Mouse (Mus musculus) layer of hippocampus, adult 11-12 months (tissue): Measurements from ENCODE around the gene Rwdd2a.
"Not testable (repeated sequence)": the region's sequence is repeated elsewhere in the genome, so short reads cannot be mapped to it uniquely, and the experiment has no call there.

Experiments
- DNase-seq: peaks from one replicate; pipeline ENCODE4 v3.0.0; 2022; ENCODE audit warnings: low spot score

Rwdd2a gene

DNA sequence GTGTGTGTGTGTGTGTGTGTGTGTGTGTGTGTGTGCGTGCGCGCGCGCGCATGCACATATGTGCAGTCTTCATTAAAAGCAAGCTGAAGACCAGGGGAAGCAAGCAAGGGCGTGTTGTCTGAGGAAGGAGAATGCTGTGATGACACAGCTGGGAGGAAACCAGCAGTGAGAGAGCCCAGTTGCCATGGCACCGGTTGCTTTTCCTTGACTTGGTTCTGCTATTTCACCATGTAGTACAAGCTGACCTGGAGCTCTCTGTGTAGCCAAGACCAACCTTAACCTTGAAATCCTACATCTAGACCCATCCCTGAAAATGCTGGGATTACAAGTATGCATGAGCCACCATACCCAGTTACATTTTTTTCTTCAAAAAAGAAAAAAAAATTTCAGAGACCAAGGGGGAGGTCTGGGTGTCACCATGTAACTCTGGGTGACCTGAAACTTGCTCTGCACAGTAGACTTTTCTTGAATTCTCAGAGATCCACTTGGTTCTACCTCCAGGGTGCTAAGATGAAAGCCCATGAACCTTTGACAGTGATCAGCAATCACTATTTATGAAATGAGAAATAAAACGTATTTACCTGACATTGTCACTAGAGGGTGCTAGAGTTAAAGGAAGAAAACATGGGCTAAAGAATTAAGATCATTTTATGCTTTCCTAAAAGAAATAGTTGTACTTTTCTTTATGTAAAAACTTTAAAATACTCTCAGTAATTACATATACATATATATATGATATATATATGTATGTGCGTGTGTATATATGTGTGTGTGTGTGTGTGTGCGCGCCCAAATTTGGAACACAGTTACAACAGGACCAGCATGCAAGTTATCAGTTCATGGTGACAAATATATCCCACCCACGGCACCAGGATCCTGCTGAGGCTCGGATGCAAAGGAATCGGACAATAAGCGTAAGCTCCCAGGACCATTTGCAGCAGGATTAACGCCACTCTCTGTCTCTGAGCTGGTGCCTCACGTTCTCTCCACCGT lies 21.2 kb downstream of the Rwdd2a start:
- DNase-seq = peak; percentile 60

DNA sequence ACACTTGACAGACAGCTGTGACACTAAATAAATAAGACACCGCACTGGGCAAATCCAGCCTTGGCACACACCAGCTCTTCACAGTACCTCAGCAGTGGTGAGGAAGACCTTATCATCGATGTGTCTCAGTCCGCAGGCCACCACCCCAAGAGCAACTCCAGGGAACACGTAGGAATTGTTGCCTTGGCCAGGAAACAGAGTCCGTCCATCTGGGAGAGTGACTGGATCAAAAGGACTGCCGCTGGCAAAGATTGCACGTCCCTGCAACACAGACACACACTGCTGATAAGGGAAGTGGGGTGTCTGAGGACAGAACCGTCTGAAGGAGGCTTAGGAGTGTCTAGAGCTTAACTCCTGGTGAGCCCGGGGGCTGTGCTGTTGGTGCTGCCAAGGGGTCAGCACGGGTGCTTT lies 22.6 kb downstream of the Rwdd2a start:
- DNase-seq = not testable (repeated sequence)

DNA sequence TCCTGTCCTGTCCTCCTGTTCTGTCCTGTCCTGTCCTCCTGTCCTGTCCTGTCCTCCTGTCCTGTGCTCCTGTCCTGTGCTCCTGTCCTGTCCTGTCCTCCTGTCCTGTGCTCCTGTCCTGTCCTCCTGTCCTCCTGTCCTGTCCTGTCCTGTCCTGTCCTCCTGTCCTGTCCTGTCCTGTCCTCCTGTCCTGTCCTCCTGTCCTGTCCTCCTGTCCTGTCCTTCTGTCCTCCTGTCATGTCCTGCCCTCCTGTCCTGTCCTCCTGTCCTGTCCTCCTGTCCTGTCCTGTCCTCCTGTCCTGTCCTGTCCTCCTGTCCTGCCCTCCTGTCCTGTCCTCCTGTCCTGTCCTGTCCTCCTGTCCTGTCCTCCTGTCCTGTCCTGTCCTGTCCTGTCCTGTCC lies 25.2 kb downstream of the Rwdd2a start:
- DNase-seq = not testable (repeated sequence)

DNA sequence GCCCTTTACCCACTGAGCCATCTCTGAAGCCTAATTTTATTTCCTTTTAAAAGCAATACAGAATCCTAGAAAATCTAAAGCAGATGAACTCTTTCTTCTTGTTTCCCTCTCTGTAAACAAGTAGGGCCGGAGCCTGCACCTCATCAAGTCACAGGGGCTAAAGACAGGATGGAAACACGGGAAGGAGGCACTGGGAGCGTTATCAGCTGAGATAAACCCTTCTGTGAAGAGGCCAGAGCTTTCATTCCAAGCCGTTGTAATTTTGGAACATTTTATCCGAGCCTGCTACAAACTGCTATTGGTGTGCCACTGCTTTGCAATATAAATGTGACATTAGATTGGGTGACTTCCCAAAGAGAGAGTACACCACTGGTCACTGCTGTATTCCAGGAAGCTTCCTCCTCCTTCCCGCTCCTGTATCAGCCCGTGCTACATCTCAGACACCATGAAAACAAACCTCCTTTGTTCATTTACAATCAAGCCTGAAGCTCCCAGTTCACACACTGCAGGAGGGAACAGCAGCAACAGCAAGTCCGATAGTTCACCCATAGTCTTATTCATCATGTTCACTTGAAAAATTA lies 28.0 kb downstream of the Rwdd2a start:
- DNase-seq = no peak

DNA sequence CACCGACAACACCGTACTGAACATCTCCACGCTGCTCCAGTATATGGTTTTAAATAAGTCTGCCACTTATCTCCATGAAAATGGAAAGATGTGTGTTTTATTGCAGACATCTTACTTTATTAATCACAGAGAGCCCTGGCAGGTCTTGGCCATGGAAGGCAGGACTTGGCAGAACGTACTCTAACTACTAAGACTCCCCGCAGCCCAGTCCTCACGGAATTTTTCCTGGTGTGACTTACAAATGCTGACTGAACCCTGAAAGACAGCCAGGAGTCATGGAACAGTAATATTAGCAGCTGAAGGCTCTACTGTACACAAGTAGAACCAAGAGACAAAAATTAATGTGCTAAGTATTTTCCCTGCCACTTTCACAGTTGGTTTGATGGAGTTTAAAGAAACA lies 34.0 kb downstream of the Rwdd2a start:
- DNase-seq = no peak

DNA sequence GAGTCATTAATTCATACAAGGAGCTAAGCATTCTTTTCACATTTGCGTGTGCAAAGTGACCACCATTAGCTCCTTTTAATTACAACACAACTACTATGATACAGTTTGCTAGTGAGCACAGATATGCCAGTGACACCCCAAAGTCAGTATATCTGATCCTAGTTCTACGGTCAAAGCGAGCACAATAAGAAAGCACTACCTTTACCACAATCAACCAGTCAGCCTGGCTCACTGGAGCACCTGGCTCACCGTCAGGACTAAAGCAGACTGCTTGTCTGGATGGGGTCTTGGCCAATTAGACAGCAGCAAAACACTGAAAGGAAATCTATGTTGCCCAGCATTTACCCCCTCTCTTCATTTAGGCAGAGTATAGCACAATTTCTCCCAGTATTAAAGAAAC lies 40.3 kb downstream of the Rwdd2a start:
- no peak for DNase-seq

DNA sequence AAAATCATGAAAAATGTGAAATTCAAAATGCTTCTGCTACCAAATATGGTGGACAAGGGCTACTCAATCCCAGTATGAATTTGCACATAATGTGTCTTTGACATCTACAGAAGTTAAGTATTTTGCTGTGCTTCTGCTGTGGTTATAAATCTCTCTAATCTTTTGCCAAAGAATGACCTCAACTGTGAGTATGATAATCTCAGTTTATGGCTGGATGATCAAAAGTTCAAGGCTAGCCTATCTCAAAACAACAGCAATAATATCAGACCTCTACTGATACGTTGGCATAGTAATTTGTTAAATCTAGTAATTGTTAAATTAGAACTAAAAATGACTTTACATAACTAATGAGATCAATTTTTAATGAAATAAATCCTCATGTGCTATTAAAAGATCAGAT lies 44.0 kb downstream of the Rwdd2a start:
- DNase-seq = no peak

DNA sequence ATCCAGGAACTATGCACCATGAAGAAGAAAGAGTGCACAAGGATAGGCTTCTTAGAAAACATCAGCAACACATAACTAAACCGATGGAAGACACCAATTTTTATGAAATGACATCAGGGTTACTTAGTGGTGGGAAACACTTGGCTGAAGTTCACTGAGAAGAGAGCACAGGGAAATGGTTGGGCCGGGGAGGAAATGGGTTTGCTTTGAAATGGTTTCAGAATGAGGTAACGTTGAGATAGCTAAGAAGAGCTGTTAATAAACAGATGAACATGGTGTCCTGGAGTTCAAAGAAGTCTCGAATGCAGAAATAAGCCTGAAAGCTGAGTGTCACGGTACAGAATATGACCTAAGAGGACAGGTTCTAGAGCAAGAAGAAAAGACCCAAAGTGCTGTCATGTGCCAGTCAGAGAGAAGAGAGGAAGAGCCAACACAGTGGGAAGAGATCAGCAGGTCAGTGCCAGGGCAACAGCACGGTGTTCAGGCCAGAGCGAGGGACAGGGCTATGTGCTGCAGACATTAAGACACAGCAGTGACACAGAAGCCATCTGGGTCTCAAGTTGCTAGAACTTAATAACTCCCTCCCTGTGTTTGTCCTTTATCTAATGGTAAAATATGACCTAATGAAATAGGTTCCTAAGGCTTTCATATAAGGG lies 46.2 kb downstream of the Rwdd2a start:
- no peak for DNase-seq

DNA sequence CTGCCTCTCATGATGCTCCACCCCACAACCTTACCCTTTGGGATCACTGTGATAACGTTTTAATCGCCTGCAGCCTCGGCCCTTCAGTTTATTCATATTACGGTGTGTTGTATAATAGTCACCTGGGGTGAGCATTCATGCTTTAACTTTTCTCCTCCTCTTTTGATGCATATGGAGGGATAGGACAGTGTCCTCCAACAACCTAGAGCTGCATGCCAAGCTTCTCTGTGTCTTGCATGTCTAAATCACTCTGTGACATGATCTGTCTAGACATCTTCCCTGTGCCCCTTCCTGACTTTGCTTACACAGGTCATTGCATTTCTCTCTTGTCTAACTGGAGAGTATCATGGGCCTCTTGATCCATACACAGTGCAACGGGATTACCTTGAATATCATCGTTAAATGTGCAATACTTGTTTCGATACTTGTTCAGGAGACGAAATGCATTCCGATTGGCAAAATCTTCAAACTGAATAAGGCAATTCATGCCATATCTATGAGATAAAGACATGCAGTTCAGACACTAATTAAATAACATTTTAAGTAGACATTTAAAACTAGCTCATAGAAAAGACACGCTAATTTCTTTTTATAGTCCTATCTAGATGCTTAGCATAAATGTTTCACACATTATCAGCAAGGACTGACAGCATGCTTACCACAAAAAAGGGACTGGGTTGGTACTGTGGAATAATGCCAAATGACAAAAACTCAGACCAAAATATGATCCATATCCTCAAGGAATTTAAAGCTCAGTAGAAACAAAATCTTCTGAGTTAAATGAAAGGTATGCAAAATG lies 47.7 kb downstream of the Rwdd2a start:
- DNase-seq = no peak

DNA sequence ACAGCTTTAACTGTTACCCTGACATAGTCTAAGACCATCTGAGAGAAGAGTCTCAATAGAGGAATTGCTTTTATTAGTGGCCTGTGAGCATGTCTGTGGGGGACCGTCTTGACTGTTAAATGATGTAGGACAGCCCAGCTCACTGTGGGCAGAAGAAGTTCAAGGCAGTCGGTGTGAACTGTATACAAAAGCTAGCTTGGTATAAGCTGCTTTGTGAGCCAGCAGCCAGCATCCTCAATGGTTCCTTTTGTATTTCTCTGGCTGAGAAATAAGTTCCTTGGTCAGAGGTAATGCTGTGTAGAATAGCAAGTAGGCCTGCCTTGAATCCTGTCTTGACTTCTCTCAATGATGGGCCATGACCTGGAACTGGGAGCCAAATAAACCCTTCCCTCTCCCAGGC lies 50.3 kb downstream of the Rwdd2a start:
- DNase-seq = no peak

DNA sequence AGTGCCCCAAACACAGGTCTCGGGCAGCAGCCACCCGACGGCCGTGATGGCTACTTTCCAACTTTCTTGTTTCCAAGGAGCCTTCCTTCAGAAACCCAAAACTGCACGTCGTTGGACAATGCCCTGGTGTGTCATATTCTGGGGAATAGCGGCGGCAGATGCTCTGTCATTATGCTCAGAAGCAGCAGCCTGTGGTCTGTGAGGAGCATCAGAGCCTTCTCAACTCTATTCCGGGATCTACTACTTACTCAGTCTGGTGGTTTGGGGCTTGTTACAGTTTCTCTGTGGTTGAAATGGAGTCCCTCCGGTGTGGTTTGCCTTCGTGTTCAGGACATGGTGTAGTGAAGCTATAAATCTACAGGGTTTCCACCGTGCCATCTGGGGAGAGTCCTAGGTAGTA lies 52.2 kb downstream of the Rwdd2a start:
- no peak for DNase-seq
